Mouse (Mus musculus): ENCODE measurements around the gene Cdon. TPM values are rescaled to one million over a fixed set of nuclear protein-coding genes. Genes with fewer than 3 reads are reported as not detected.

Gene Cdon
- total RNA-seq, 2 experiments from 2014 or later, result 11.2 to 11.9 TPM

DNA sequence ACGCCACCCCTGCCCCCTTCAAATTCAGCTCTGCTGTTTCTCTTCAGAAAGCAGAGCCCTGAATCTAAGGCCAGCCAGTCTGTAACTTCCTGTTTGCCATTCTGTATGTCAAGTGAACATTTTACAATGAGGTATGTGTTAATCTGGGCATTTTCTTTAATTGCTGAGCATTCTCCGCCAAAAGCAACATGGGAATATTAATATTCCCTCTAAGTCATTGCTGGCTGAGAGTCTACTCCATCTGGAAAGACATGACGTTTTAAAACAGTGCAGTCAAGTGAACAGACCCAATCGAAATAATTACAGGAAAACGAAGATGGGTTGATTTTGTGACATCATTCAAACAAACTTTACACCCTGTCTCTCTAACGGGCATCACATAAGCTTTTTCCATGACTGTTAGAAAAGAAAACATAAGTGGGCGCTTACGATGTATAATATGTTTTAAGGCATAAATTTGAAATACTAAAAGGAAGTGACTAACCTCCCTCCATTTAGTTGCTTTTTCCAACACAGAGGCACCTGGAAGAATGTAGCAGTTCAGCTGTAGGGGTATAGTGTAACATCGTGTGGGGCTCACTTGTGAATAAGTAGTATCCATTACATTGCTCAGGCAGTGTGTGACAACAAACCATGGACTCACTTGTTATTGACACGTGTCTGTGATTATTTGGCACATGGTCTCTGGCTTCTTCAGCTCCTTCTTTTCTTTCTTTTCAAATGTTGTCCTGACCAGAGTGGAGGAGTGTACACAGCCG lies 70.4 kb downstream of the Cdon start:
- no peak for DNase-seq (ENCODE audit: low spot score in 2 of 2)

DNA sequence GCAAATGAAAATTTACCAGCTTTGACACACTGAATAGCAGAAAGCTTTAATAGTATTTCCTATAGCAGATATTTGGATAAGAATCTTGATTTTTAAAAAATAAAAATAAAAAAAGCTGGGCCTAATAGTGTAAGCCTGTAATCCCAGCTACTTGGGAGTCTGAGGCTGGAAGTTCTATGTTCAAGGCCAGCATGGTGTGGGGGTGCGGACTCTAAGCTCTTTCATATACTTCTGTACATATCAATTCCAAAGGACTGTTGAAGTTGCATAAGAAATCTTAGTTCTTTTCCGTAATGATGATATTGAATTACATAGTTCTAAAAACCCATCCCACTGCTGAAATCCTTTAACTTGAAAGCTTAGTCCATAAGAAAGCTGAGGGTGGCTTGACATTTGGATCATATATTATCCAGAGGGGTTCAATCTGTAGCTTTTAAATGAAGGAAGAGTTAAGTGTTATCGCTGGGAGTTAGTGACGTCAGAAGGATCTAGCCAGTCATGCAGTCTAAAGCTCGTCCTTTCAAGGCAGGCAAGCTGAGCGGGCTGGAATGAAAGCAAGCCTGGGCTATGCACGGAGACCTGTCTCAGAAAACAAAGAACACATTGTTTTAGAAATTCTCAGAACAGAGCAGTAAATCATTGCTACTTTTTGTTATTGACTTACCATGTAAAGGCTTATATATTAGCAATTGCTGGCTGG lies 72.3 kb downstream of the Cdon start:
- DNase-seq (ENCODE audit: low spot score in 2 of 2), result no peak

DNA sequence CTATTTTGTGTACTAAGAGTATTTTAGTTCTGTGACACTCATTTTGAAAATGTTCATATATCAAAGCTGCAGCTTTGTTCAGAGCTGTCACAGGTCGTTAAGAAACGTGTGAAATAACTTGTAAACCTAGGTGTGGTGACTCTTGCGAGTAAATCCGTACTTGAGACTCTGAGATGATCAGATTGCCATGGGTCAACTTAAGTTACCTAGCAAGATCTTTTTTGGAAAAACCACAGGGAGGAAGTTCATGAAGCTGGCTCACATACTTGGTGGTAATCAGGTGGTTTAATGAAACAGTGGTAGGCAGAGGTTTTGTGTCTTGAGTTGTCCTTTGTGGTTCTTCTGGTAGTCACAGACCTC lies 72.8 kb downstream of the Cdon start:
- DNase-seq (ENCODE audit: low spot score in 2 of 2), result no peak

GRCm38 (mm10) chr9:35494937-35495336 lies 74.0 kb downstream of the Cdon start:
- DNase-seq (ENCODE audit: low spot score in 2 of 2), result no peak

DNA sequence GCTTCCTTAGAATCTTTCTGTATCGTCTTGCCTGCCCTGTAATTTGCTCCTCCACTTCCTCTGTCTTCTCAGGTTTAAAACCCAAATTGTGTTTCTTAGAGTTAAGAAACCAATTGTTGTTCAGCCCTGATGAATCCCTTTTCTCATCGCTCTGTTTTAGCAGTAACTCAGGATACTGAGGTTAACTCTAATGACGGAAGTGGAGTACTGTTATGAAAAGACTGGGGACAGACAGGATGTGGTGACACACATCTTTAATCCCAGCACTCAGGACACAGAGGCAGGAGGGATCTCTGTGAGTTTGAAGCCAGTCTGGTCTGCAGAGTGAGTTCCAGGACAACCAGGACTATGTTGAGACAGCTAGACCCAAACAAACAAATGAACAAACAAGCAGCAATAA lies 74.5 kb downstream of the Cdon start:
- DNase-seq (ENCODE audit: low spot score in 2 of 2), result no peak

- no peak for DNase-seq (ENCODE audit: low spot score in 2 of 2)
Measured at GRCm38 (mm10) chr9:35499946-35500345, 79.0 kb downstream of the Cdon start.

- DNase-seq (ENCODE audit: low spot score in 2 of 2), result no peak
Measured at GRCm38 (mm10) chr9:35502361-35503000, 81.6 kb downstream of the Cdon start.

GRCm38 (mm10) chr9:35508234-35508633 lies 87.3 kb downstream of the Cdon start:
- DNase-seq (ENCODE audit: low spot score in 2 of 2), result peak; percentile 62 to 79

- DNase-seq (ENCODE audit: low spot score in 2 of 2), result no peak
Measured at GRCm38 (mm10) chr9:35513900-35514299, 93.0 kb downstream of the Cdon start.

GRCm38 (mm10) chr9:35516182-35516581 lies 95.3 kb downstream of the Cdon start:
- DNase-seq (ENCODE audit: low spot score in 2 of 2), result no peak

DNA sequence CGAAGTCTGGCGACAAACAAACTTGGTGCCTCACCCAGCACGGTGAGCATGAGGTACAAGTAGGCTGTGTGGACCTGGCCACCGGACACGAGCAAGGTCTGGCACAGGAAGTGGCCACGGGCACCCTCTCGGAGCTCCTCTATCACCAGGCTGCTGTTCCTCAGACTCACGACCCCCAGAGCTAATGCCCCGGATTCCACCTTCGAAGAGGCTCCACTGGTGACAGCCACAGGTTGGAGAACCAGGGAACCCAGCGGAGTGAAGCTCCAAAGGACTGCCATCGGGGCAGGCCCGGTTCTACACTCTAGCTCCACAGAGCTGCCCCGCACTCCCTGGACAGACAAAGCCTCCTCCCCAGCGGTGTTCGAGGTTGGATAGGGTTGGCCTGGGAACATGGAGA lies 95.8 kb downstream of the Cdon start:
- no peak for DNase-seq (ENCODE audit: low spot score in 2 of 2)

GRCm38 (mm10) chr9:35518169-35518568 lies 97.2 kb downstream of the Cdon start, which contains the start of gene Gm1113:
Gm1113 (minus strand) TSS chr9:35518269.
- no peak for DNase-seq (ENCODE audit: low spot score in 2 of 2)

DNA sequence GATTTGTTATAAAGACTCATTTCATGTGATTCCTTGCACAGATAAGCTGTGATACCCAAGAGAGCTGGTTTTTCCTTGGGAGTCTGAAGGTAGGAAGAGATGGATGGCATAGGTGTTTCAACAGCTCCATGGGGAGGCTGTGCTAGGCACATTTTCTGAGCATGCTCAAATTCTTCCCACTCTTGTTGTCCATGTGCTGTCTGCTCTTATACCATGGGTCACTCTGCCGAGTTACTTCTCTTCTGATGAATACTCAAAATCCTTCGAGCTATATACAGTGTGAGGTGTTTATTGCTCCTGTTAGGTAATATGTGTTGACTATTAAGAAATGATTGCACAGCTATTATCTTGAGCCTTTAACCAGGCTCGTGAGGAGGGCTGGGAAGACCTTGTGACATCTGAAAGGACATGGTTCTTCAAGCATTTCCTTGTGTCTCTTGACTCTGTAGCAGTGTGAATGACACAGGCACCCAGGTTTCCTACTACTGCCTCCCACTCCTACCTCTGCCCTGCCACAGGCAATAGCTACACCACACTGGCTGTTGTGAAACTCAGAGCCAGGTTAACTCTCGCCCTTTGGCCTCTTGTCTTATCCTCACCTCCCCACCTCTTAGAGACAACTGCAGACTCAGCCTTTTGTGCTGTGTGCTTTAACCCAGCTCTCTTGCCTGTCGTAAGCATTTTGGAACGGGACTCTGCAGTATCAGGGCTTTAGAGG lies 99.9 kb downstream of the Cdon start:
- DNase-seq (ENCODE audit: low spot score in 2 of 2), result no peak

DNA sequence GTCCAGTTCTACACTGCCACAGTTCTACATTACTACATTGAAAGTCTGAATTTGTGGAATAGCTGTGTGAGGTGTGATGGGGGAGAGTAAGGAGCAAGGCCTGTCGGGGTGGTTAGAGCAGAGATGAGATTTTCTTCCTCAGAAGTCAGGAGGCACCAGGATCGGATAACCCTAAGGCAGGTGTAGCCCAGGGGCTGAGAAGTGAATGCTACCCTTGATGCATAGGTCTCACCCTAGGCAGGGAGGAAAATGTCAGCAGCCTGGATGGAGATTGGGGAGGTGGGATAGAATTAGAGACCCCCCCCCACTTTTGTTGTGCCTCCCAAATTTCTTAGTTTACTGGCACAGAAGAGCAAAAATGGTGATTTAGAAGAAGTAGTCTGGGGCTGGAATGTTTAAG lies 101.3 kb downstream of the Cdon start:
- no peak for DNase-seq (ENCODE audit: low spot score in 2 of 2)

- DNase-seq (ENCODE audit: low spot score in 2 of 2), result no peak
Measured at GRCm38 (mm10) chr9:35522821-35523515, 102.0 kb downstream of the Cdon start.

- peak; percentile 70 to 79 for DNase-seq (ENCODE audit: low spot score in 2 of 2)
Measured at GRCm38 (mm10) chr9:35523541-35523940, 102.6 kb downstream of the Cdon start.

DNA sequence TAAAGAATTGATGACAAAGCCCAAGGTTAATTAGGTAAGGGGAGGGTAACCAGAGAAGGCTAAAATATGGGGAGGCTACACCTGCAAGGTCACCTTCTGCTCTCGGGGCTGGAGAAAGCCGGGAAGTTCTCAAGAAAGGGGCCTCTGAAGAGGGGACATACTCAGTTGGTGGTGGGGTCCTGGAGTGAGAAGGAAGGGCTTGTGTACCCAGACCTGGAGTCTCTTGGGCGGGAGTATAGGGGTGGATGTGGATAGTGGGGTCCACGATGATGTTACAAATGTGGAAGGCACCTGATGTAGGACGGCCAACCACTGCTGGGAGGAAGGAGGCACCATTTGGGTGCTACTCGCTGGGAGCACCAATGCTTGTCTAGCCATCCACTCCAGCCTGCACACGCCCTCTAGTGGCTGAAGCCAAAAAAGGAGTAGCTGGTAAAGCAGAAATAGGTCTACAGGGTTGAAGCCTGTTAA lies 103.0 kb downstream of the Cdon start:
- DNase-seq (ENCODE audit: low spot score in 2 of 2), result peak; percentile 74 to 86

GRCm38 (mm10) chr9:35529141-35529540 lies 108.2 kb downstream of the Cdon start:
- no peak for DNase-seq (ENCODE audit: low spot score in 2 of 2)

DNA sequence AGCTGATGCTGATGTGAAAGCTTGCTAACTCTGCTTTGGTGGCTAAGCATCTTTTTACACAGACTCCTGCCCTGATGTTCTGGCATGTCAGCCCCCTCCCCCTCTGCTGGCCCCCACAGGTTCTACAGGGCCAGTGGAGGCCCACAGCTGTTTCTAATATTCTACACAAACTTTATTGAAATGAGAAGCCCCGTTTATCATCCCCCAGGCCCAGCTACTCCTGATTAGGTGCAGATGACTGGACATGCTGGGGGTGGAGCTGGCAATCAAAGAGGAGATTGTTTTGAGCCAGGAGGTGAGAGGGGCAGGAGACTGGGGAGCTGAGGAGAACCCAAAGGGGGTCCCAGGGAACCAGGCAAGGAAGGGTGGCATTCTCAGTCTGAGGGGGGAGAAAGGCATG lies 108.9 kb downstream of the Cdon start:
- DNase-seq (ENCODE audit: low spot score in 2 of 2), result no peak

GRCm38 (mm10) chr9:35533266-35533665 lies 112.3 kb downstream of the Cdon start:
- no peak for DNase-seq (ENCODE audit: low spot score in 2 of 2)

DNA sequence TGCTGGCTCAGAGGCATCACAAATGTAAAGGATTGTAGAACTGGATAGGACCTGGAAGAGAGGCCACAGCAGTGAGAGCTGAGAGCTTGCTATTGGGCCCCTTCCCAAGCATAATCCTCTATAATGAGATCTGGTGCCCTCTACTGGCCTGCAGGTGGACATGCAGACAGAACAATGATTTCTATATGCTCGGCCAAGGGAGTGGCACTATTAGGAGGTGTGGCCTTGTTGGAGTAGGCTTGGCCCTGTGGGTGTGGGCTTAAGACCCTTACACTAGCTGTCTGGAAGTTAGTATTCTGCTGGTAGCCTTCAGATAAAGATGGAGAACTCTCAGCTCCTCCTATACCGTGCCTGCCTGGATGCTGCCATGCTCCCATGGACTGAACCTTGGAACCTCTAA lies 114.2 kb downstream of the Cdon start:
- DNase-seq (ENCODE audit: low spot score in 2 of 2), result peak in 1 of 2 experiments; percentile 72

Measured in layer of hippocampus, adult 18-20 months (tissue).